Mouse (Mus musculus): ENCODE measurements around the gene Lancl1. TPM values are rescaled to one million over a fixed set of nuclear protein-coding genes. Genes with fewer than 3 reads are reported as not detected.

The Lancl1 gene
- total RNA-seq, 2 experiments from 2014 or later = 25.3 to 27.9 TPM

Other genes with a start within 250 kb of the Lancl1 start
- gene Kansl1l, start 221.3 kb downstream of the Lancl1 start, total RNA-seq (2021) = 10 to 100 TPM; 17.1 to 17.6 TPM
- gene Acadl, start 175.6 kb downstream of the Lancl1 start, total RNA-seq (2021) = 100 to 1,000 TPM; 256 to 293 TPM
- over 10,000 TPM; 28,881 to 29,446 TPM for gene Myl1, start 93.5 kb downstream of the Lancl1 start, total RNA-seq (2021)
- gene Cps1, start 84.2 kb upstream of the Lancl1 start, total RNA-seq (2021) = not detected